Mouse (Mus musculus): ENCODE results near the gene Cfap54. TPM values are rescaled to one million over a fixed set of nuclear protein-coding genes. Genes with fewer than 3 reads are reported as not detected.
A peak's percentile ranks its signal among the peaks of the same experiment; 100 is the strongest.

Gene Cfap54
- polyA plus RNA-seq (2012; ENCODE audit: insufficient read depth, low replicate concordance) = 0.32 TPM in 1 of 2 replicates, not detected in the other

GRCm38 (mm10) chr10:93081133-93081779, at the start of gene Cfap54:
Cfap54 (minus strand) TSS chr10:93081618.
- Histone ChIP-seq H3K27me3 (replicated peaks) (no peaks in the 10 kb centered on the region), H3K36me3 (replicated peaks; ENCODE audit: low read length) (no peaks in the 10 kb centered on the region), H3K4me3 (replicated peaks) (peak within 1 kb of the TSS; percentile 93), H3K9me3 (no peaks in the 10 kb centered on the region), H3K4me1 (peaks cover 33% of the 10 kb centered on the region)
- TF ChIP-seq FLI1 (IDR thresholded peaks at IDR 0.05; ENCODE audit: low read length) (peak; percentile 30; the same call in 1 of the 2 replicates), GATA1 (IDR thresholded peaks at IDR 0.05; ENCODE audit: borderline replicate concordance, low read length) (no peak; the same call in 2 of the 3 replicates)

GRCm38 (mm10) chr10:93130456-93130940, 49.1 kb upstream of the Cfap54 start:
- no peaks in the 10 kb centered on the region for H3K9me3 ChIP-seq
- TF ChIP-seq GATA1 (IDR thresholded peaks at IDR 0.05; ENCODE audit: borderline replicate concordance, low read length) (no peak), FLI1 (IDR thresholded peaks at IDR 0.05; ENCODE audit: low read length) (no peak)
- H3K36me3 ChIP-seq (replicated peaks; ENCODE audit: low read length) = peaks cover 35% of the 10 kb centered on the region
- H3K4me3 ChIP-seq (replicated peaks) = no peak overlapping the region
- peaks cover 28% of the 10 kb centered on the region for H3K4me1 ChIP-seq
- H3K27me3 ChIP-seq (replicated peaks) = no peaks in the 10 kb centered on the region

DNA sequence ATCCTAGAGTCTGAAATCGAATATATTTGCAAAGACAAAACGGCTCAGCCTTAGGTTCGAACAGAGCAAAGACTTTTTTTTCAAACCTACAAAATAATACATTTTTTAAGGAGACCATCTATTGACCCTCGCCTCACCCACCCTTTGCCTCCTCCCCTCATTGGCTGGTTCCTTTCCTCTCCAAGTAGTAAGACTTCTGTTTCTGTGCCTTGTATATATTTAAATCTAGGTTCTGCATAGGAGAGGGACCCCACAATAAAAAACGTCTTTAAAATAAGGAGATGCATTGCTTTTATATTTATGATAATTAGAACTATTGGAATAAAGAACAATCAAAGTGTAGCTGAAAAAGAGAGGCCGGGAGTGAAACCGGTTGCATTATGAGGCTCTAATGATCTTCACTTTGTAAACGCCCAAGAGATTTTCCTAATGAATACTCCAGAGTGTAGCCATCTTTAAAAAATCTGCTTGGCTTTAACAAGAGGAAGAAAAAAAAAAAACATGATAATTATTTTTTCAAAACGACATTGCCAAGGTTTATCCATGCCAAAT, 48.6 kb upstream of the Cfap54 start:
- Histone ChIP-seq H3K36me3 (replicated peaks; ENCODE audit: low read length) (peaks cover 35% of the 10 kb centered on the region), H3K4me1 (peaks cover 33% of the 10 kb centered on the region), H3K9me3 (no peaks in the 10 kb centered on the region), H3K4me3 (replicated peaks) (no peak overlapping the region), H3K27me3 (replicated peaks) (no peaks in the 10 kb centered on the region)
- TF ChIP-seq FLI1 (IDR thresholded peaks at IDR 0.05; ENCODE audit: low read length) = no peak
- TF ChIP-seq GATA1 (IDR thresholded peaks at IDR 0.05; ENCODE audit: borderline replicate concordance, low read length) = no peak

- H3K36me3 ChIP-seq (replicated peaks; ENCODE audit: low read length) = peaks cover 35% of the 10 kb centered on the region
- H3K27me3 ChIP-seq (replicated peaks) = no peaks in the 10 kb centered on the region
- peaks cover 37% of the 10 kb centered on the region for H3K4me1 ChIP-seq
- TF ChIP-seq GATA1 (IDR thresholded peaks at IDR 0.05; ENCODE audit: borderline replicate concordance, low read length) (no peak), FLI1 (IDR thresholded peaks at IDR 0.05; ENCODE audit: low read length) (no peak)
- H3K9me3 ChIP-seq = no peaks in the 10 kb centered on the region
- no peak overlapping the region for H3K4me3 ChIP-seq (replicated peaks)
Observed at GRCm38 (mm10) chr10:93129345-93129744, 47.9 kb upstream of the Cfap54 start.

GRCm38 (mm10) chr10:93128566-93128965, 47.1 kb upstream of the Cfap54 start:
- H3K4me3 ChIP-seq (replicated peaks) = peak overlapping the region; percentile 54
- peaks cover 35% of the 10 kb centered on the region for H3K36me3 ChIP-seq (replicated peaks; ENCODE audit: low read length)
- TF ChIP-seq GATA1 (IDR thresholded peaks at IDR 0.05; ENCODE audit: borderline replicate concordance, low read length) = no peak
- TF ChIP-seq FLI1 (IDR thresholded peaks at IDR 0.05; ENCODE audit: low read length) = no peak
- peaks cover 45% of the 10 kb centered on the region for H3K4me1 ChIP-seq
- no peaks in the 10 kb centered on the region for H3K27me3 ChIP-seq (replicated peaks)
- no peaks in the 10 kb centered on the region for H3K9me3 ChIP-seq

DNA sequence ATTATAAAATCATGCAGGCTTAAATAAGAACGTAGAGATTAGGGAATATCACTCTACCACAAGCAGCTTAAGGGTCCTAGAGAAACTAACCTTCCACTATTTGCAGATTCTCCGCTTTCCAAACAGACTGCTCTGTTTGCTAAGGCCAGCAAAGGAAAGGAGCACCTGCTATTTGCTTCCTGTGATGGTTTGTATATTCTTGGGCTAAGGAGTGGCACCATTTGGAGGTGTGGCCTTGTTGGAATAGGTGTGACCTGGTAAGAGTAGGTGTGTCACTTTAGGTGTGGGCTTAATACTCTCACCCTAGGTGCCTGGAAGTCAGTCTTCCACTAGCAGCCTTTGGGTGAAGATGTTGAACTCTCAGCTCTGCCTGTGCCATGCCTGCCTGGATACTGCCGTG, 44.6 kb upstream of the Cfap54 start:
- TF ChIP-seq FLI1 (IDR thresholded peaks at IDR 0.05; ENCODE audit: low read length) = no peak
- peaks cover 54% of the 10 kb centered on the region for H3K4me1 ChIP-seq
- H3K4me3 ChIP-seq (replicated peaks) = no peak overlapping the region
- H3K9me3 ChIP-seq = no peaks in the 10 kb centered on the region
- H3K36me3 ChIP-seq (replicated peaks; ENCODE audit: low read length) = peaks cover 37% of the 10 kb centered on the region
- no peaks in the 10 kb centered on the region for H3K27me3 ChIP-seq (replicated peaks)

- Histone ChIP-seq H3K36me3 (replicated peaks; ENCODE audit: low read length) (peaks cover 51% of the 10 kb centered on the region), H3K9me3 (no peaks in the 10 kb centered on the region), H3K4me1 (peaks cover 58% of the 10 kb centered on the region), H3K4me3 (replicated peaks) (peak overlapping the region; percentile 83), H3K27me3 (replicated peaks) (no peaks in the 10 kb centered on the region)
- TF ChIP-seq FLI1 (IDR thresholded peaks at IDR 0.05; ENCODE audit: low read length) (peak; percentile 77), GATA1 (IDR thresholded peaks at IDR 0.05; ENCODE audit: borderline replicate concordance, low read length) (peak; percentile 88; the same call in 2 of the 3 replicates)
Observed at GRCm38 (mm10) chr10:93123957-93124613, 42.7 kb upstream of the Cfap54 start.

GRCm38 (mm10) chr10:93123310-93123709, 41.9 kb upstream of the Cfap54 start:
- no peaks in the 10 kb centered on the region for H3K27me3 ChIP-seq (replicated peaks)
- H3K4me1 ChIP-seq = peaks cover 53% of the 10 kb centered on the region
- H3K4me3 ChIP-seq (replicated peaks) = peak overlapping the region; percentile 83
- TF ChIP-seq GATA1 (IDR thresholded peaks at IDR 0.05; ENCODE audit: borderline replicate concordance, low read length) (no peak), FLI1 (IDR thresholded peaks at IDR 0.05; ENCODE audit: low read length) (no peak)
- 0 out of 2 replicates have a peak, but pooled peaks cover 3% of the 10 kb centered on the region for H3K9me3 ChIP-seq
- H3K36me3 ChIP-seq (replicated peaks; ENCODE audit: low read length) = peaks cover 50% of the 10 kb centered on the region

- Histone ChIP-seq H3K9me3 (0 out of 2 replicates have a peak, but pooled peaks cover 3% of the 10 kb centered on the region), H3K4me1 (peaks cover 53% of the 10 kb centered on the region), H3K4me3 (replicated peaks) (peak overlapping the region; percentile 83), H3K36me3 (replicated peaks; ENCODE audit: low read length) (peaks cover 43% of the 10 kb centered on the region), H3K27me3 (replicated peaks) (no peaks in the 10 kb centered on the region)
- no peak for TF ChIP-seq GATA1 (IDR thresholded peaks at IDR 0.05; ENCODE audit: borderline replicate concordance, low read length)
Observed at GRCm38 (mm10) chr10:93122399-93123184, 41.2 kb upstream of the Cfap54 start.

Measured in megakaryocyte, embryonic 14.5 days (primary cell).